Mouse (Mus musculus) lung, postnatal 0 days (tissue): ENCODE results near the gene Nme2.

ENCODE experiments used
- CTCF ChIP-seq: IDR thresholded peaks from 2 replicates; pipeline ENCODE4 v1.5.1; 2016; ENCODE audit warnings: antibody characterized with exemption, mild to moderate bottlenecking
- EP300 ChIP-seq: IDR thresholded peaks from 2 replicates; pipeline ENCODE4 v1.6.1; 2016; ENCODE audit warnings: antibody characterized with exemption, mild to moderate bottlenecking, control low read depth

- TF ChIP-seq CTCF (no peak), EP300 (no peak)
Measured at GRCm38 (mm10) chr11:93956159-93956558, at the start of gene Nme2.
